Mouse (Mus musculus): Measurements from ENCODE around the gene Teddm1b. TPM values are rescaled to one million over a fixed set of nuclear protein-coding genes. Genes with fewer than 3 reads are reported as not detected.
A peak's percentile ranks its signal among the peaks of the same experiment; 100 is the strongest.
"Not testable (repeated sequence)": the region's sequence is repeated elsewhere in the genome, so short reads cannot be mapped to it uniquely, and the experiment has no call there.

The Teddm1b gene
- not detected for total RNA-seq (2022)

DNA sequence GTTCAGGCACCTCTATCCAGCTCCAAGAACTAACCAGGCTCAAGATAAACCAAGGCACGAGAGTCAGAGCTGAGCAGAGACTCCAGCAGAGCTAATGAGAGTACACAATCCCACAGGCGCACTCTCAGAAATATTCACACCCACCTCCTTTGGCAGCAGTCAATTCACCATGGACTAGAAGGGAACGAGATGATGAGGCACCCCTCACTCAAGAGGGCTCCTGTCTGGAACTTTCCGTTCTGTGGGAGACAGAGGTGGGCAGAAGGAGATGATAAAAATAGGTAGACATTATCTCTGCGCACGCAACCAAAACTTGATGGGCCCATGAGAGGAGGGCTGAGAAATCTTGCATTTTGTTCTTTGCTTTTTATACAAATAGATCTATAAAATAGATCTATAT is at the start of gene Teddm1b:
Gene Teddm1b, plus strand, starts transcription at position 301 of the 400 bp plus-strand sequence.
- DNase-seq (ENCODE audit: low spot score in 2 of 2): no peak

GRCm38 (mm10) chr1:153830746-153831145 is 43.4 kb upstream of the Teddm1b start:
- no peak for DNase-seq (ENCODE audit: low spot score in 2 of 2)

DNA sequence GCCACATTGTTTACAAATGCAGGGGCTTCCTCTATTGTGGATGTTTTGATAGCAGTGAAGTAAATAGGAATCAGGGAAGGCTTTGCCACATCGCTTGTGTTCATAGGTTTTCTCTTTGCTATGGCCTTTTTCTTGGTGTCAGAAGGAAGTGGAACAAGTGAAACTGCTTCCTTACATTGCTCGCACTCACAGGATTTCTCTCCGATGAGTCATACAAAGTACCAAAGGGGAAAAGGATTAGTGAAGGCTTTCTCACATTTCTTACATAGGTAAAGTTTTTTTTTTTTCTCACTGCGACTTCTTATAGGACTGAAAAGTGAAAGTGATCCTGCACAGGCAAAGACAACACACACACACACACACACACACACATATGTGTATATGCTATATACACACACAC is 38.1 kb upstream of the Teddm1b start:
- no peak for DNase-seq (ENCODE audit: low spot score in 2 of 2)

DNA sequence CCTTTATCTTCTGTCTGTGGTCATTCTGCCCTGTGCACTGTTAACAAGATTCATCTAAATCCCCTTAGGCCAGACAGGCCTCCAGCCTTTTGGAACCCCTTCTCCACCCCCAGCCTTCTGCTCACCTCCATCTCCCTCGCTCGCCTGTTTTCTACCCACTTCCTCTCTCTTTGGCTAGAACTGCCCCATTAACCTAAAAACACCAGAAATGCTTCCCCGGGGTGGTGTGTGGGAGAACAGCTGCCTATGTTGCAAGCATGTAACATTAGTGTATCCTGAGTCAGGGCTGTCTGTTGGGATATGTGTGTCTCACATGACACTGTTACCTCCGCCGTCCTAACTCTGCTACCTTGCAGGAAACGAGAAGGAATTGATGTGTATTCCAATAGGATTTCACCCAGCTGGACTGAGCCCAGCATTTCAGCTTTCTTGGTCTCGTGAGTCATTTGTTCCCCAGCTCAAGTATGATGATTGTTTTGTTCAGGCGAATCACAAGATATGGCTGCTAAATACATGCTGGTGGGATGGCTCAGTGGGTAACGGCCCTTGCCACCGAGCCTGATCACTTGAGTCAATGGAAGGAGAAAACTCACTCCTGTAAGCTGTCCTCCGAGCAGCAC is 31.9 kb upstream of the Teddm1b start:
- DNase-seq (ENCODE audit: low spot score in 2 of 2): no peak

GRCm38 (mm10) chr1:153844042-153844441 is 30.1 kb upstream of the Teddm1b start, which contains the start of gene Rgsl1:
Rgsl1 (minus strand) TSS chr1:153844142.
- no peak for DNase-seq (ENCODE audit: low spot score in 2 of 2)

GRCm38 (mm10) chr1:153846420-153846819 is 27.7 kb upstream of the Teddm1b start:
- no peak for DNase-seq (ENCODE audit: low spot score in 2 of 2)

DNA sequence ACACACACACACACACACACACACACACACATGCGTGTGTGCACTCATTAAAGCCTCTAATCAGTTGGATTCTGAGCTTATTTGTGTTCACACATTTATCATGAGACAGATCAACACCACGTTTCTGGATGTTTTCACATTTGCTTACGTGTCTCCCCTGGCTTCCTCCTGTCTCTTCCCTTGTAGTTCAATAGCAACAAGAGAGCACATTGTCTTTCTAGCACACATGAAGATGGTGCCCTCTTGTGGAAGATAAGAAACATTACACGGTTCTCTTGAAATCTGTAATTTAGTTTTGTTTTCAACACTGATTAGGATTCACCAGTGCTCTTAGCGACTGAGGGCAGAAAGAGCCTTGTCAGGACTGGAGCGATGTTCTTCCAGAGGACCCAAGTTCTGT is 27.3 kb upstream of the Teddm1b start:
- no peak for DNase-seq (ENCODE audit: low spot score in 2 of 2)

DNA sequence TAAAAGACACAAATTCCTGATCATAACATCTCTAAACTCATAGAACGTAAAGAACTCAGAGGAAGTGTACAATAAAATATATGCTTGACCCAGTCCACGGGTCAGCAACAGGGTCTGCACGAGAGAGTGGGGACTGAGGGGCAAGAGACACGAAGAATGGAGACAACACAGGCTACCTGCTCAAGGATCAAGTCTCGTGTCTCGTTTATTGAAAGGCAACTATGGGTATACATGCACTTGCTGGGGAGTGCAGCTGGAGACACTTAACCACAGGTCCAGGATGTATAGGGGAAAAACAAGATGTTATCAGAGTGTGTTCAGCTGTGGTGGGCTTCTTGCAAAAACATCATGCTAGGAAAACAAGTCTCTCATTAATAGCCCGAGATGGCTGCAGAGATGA is 21.4 kb upstream of the Teddm1b start:
- DNase-seq (ENCODE audit: low spot score in 2 of 2): not testable (repeated sequence)

DNA sequence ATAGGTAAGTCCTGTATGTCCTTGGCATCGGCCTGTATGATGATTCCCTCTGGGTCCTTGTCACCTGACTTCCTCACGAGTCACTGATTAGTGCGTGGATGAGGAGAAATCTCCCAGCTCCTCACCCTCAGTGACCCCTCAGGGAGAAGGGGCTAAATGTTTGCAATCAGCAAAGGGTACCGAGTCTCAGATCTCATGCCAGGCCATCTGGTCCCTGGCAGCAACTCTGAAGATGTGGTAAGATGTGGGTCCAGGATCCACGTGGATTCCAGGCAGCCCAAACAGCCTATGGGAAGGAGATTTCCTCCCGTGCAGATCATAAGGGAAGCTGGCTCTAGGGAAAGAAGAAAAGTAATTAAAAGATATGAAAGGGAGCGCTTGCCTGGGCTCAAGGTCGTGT is 18.2 kb upstream of the Teddm1b start:
- DNase-seq (ENCODE audit: low spot score in 2 of 2): no peak

GRCm38 (mm10) chr1:153880391-153880790 is 6.2 kb downstream of the Teddm1b start:
- not testable (repeated sequence) for DNase-seq (ENCODE audit: low spot score in 2 of 2)

DNA sequence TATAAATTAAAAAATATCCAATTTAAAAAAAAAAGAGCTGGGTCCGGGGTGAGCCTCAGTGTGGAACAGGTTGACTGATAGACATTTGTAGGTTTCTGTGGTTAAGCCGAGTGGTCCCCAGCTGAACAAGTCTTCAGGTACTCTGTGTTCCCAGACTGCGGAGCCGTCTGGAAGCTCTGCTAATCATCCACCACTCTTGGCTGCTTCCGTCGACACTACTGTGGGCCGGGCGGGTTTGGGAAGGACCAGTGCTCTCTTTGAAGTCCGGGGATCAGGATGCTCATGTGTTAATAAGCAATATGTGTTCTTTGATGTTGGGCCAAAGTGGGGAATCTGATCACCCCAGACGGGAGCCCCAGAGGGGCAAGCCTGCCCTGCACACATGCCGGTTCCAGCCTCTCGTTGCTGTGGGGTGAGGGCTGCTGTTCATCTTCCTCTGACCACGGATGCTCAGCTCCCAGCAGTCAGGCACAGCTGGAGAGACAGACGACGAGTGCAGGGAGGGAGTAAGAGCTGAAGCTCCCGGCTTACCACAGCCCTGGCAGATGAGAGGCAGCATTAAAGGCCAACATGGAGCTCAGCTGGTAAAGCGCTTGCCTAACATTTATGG is 12.0 kb downstream of the Teddm1b start:
- no peak for DNase-seq (ENCODE audit: low spot score in 2 of 2)

DNA sequence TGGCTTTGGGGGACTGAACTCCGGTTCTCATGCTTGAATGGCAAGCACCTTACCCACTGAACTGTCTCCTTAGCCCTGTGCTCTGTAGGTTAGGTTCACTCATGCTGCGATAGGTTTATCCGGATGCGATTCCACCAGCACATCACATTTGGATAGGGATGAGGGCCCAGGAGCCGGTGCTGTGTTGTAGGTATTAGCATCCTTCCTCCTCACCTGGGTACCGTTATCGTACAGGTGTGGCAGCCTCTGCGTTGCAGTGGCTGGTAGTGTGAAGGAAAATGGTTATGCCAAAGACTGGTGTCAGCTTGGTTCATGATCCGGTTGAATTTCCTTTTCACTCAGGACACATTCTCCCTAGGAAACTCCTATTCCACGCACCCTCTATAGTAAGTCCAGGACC is 16.0 kb downstream of the Teddm1b start:
- DNase-seq (ENCODE audit: low spot score in 2 of 2): no peak

- DNase-seq (ENCODE audit: low spot score in 2 of 2): no peak
Observed at GRCm38 (mm10) chr1:153891442-153891841, 17.3 kb downstream of the Teddm1b start, which contains the start of gene Teddm1a. Teddm1a (plus strand) TSS chr1:153891742.

- no peak for DNase-seq (ENCODE audit: low spot score in 2 of 2)
Observed at GRCm38 (mm10) chr1:153893746-153894145, 19.6 kb downstream of the Teddm1b start.

DNA sequence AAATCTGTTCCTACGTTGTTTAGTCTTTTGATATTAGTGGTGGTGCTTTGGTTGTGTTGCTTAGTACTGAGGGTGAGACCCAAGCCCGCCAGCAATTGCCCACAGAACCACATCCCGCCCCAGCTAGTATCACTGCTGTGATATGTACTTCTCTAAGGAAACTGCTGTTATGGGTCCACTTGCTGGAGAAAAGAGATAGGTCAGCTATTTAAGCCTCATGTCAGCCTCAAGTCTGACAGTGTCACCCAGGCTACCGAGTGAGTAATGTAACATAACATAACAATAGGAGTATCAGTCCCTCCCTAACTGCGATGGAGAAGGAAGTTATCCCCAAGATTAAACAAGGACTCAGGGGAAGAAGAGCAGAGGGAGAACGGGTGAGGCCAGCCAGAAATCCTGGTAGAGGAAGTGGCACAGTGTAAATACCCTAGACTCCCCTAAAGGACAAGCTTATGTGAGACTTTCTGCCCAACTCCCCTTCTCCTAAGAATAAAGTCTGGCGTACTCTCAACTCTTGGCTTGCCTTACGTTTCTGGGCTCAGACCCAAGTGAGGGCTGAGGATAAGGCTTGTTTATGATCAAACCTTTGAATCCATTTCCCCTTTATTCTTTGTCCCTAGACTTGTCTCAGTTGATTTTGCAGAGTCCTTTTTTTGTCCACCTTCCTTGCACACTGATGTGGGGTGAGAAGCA is 20.2 kb downstream of the Teddm1b start:
- no peak for DNase-seq (ENCODE audit: low spot score in 2 of 2)

DNA sequence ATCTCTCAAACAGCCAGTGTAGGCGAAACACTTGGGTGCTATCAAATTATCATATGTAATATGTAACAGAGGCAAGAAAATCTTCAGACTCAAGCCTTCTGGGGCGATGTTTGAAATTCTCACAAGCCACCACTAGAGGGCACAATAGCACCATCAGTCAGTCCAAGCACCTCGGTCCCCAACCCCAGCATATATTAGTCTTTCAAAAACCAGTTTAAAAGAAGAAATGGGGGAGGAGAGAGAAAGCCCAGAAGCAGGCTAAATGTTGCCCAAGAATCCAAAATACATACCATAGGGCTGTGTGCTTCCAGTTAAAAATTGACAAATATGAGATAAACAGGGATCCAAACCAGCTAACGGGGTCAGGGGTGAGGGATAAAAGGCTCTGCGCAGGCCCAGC is 20.8 kb downstream of the Teddm1b start:
- DNase-seq (ENCODE audit: low spot score in 2 of 2): peak; percentile 60 to 85

DNA sequence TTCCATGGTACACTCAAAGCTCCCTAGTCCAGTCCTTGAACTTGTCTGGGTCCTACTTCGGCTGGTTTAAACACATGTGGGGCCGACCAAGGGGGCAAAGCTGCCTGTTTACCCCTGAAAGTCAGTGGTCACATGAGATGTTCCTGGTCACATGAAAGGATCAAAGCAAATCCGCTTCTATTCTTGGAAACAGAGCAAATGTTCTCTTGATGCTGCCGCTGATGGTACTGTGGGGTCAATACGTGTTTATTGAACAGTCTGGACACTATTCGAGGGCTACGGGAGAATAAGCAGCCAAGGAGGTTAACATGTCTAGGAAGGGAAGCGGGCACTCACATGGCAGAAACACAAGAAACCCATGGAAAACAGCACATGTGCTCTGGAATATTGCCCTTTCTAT is 23.1 kb downstream of the Teddm1b start:
- DNase-seq (ENCODE audit: low spot score in 2 of 2): no peak

DNA sequence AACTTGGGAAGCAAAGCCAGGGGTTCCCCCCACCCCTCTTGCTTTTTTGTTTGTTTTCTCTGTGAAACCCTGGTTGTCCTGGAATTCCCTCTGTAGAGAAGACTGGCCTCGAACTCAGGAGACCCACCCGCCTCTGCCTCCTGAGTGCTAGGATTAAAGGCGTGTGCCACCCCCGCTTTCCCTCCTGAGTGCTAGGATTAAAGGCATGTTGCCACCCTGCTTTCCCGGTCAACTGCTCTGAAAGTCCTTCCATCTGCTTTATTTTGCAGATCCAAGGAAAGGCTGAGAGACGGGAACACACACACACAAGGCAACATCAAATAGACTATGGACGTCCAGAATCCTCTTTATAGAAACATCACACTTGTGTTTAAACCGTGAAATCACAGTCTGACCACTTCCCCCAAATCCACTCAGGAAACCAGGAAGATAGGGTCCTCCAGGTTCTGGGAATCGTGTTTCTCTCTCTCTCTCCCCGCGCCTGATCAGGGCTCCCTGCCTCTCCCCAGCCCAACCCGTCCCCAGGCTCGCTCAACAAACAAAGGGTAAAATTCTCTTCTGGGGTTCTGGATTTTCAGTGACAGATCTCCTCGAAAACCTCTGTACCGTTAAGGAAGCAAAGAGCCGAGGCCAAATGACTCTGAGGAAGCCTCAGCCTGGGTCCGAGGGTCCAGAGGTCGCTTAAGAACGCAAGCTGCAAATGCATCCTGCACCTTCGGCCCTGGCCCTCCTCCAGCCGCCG is 25.0 kb downstream of the Teddm1b start:
- no peak for DNase-seq (ENCODE audit: low spot score in 2 of 2)

GRCm38 (mm10) chr1:153899731-153900380 is 25.7 kb downstream of the Teddm1b start, which contains the start of the genes Glul and Teddm2:
Glul (plus strand) TSS chr1:153899944.
Teddm2 (minus strand) TSS chr1:153900228.
- DNase-seq (ENCODE audit: low spot score in 2 of 2): peak; percentile 94 to 95

- no peak for DNase-seq (ENCODE audit: low spot score in 2 of 2)
Observed at GRCm38 (mm10) chr1:153900381-153900780, 26.2 kb downstream of the Teddm1b start.

All from layer of hippocampus, adult 8-10 months (tissue).